Mouse (Mus musculus): ENCODE measurements around the gene Cln6. TPM values are rescaled to one million over a fixed set of nuclear protein-coding genes. Genes with fewer than 3 reads are reported as not detected.
"Not testable (repeated sequence)": the region's sequence is repeated elsewhere in the genome, so short reads cannot be mapped to it uniquely, and the experiment has no call there.

The Cln6 gene
- polyA plus RNA-seq, 1 experiment from 2014 or later = 19.6 TPM

DNA sequence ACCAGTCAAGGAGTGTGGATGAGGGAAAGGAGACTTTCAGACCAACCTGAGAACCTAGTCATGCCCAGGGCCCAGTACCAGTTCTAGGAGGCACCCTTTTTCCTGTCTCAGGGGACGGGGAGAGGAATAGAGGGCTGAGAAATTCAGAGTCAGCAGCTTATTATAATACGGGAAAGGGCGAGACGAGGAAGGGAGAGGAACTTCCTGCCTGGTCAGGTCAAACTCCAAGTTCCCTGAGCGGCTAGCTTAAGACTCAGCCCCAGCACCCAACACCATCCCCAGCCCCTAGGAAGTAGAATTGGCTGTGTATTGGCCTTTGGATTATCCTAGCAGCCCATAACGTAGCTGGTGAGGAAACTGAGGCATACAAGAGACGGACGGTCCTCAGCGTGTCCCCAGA is 18.6 kb downstream of the Cln6 start:
- H3K9ac ChIP-seq = no peak overlapping the region
- 73% methylated on average over 9 of the region's 9 CpGs for WGBS
- no peak overlapping the region for H3K4me2 ChIP-seq
- peaks cover 21% of the 10 kb centered on the region for H3K4me1 ChIP-seq (replicated peaks)
- H3K27me3 ChIP-seq (replicated peaks) = no peaks in the 10 kb centered on the region
- H3K36me3 ChIP-seq = peaks cover 2% of the 10 kb centered on the region; the same call in 1 of the 2 replicates
- H3K4me3 ChIP-seq = no peak overlapping the region
- ATAC-seq (ENCODE audit: insufficient number of reproducible peaks, low FRiP score) = no peak
- no peak overlapping the region for H3K27ac ChIP-seq (ENCODE audit: poor library complexity, severe bottlenecking)
- no peaks in the 10 kb centered on the region for H3K9me3 ChIP-seq (replicated peaks)

DNA sequence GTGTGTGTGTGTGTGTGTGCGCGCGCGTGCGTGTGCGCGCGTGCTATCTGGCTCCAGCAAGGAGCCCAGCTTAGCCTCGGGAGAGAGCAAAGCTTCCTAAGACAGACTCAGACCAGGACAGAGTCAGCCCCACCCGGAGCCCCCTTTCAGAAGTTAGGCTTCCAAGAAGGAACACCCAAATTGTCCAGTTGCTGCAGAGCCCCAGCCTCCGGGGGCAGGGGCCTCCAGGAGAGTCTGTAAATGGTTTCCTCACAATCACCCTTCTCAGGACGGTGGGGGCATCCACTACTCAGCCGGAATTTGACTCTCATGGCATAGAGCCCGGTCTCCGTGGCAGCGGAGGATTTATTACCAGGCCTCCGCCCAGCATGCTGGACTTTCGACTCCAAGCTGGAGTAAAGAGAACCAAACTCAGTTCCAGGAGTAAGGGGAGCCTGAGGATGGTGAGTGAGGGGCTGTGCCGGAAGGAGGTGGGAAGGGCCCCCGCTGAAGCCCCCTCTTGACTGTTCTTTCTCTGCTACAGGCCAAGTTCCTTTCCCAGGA is 19.2 kb downstream of the Cln6 start, which contains the start of gene Calml4:
Gene Calml4 (plus strand): TSS at position 362 of the 543 bp plus-strand sequence.
- Histone ChIP-seq H3K9ac (no peak within 1 kb of the TSS), H3K4me3 (no peak within 1 kb of the TSS), H3K4me1 (replicated peaks) (peaks cover 21% of the 10 kb centered on the region), H3K4me2 (no peak within 1 kb of the TSS), H3K9me3 (replicated peaks) (no peaks in the 10 kb centered on the region), H3K27me3 (replicated peaks) (no peaks in the 10 kb centered on the region), H3K36me3 (no peaks in the 10 kb centered on the region), H3K27ac (ENCODE audit: poor library complexity, severe bottlenecking) (0 out of 2 replicates have a peak within 1 kb of the TSS, but pooled peaks have one; percentile 9)
- 60% methylated on average over 20 of the region's 20 CpGs for WGBS
- ATAC-seq (ENCODE audit: insufficient number of reproducible peaks, low FRiP score) = no peak; the same call in 1 of the 2 replicates

DNA sequence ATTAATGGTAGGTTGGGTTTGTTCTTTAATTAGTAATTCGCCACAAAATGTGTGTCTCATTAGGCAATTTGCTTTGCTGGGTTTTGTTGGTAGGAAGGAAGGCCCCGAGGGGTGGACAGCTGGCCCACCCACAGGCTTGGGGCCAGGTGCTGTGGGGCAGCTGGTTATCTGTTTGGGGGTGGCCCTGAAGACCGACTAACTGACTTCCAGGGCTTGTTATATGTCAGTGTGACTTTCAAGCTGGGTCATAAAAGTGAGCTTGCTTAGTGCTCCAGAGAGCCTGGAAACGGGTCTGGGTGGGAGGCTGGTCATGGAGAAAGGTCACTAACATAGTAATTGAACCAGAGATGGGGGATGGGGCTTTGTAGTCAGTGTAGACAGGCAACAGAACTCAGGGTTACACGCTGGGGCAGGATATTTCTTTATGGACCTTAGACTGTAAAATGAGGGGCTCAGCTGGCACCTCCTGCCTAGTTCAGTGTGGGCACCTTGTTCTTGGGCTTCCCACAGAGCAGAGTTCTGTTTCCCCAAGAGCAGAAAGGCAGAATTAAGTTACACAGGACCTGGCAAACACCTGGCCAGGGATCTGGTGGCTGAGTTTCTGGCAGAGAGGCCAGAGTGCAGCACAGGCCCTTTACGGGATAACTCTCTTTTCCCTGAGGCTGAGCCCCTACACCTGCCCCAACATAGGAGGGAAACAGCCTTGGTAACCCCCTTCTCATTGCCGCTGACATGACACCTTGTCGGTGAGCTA is 19.9 kb downstream of the Cln6 start:
- Histone ChIP-seq H3K27me3 (replicated peaks) (no peaks in the 10 kb centered on the region), H3K9me3 (replicated peaks) (no peaks in the 10 kb centered on the region), H3K9ac (no peak overlapping the region), H3K36me3 (no peaks in the 10 kb centered on the region), H3K4me2 (no peak overlapping the region), H3K4me1 (replicated peaks) (peaks cover 21% of the 10 kb centered on the region), H3K27ac (ENCODE audit: poor library complexity, severe bottlenecking) (no peak overlapping the region), H3K4me3 (no peak overlapping the region)
- 59% methylated on average over 8 of the region's 8 CpGs for WGBS
- no peak for ATAC-seq (ENCODE audit: insufficient number of reproducible peaks, low FRiP score)

DNA sequence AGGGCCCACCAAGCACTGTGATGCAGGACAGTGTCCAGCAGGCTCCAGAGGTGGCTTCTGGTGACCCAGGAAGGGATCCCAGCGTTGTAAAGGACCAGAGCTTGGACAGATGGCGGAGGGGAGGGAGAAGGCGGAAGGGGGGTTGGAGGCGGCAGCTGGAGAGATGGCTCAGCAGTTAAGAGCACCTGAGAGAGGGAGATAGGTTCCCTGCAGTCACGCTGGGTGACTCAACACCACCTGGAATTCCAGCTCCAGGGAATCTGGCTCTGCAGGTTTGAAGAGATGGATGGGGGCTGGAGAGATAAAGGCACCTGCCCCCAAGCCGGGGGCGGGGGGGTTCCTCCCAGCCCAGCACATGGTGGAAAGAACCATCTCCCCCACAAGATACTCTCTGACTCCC is 21.5 kb downstream of the Cln6 start:
- ATAC-seq (ENCODE audit: insufficient number of reproducible peaks, low FRiP score); H3K9ac ChIP-seq; H3K36me3 ChIP-seq; H3K4me2 ChIP-seq; H3K9me3 ChIP-seq (replicated peaks); H3K27me3 ChIP-seq (replicated peaks); H3K4me3 ChIP-seq; H3K27ac ChIP-seq (ENCODE audit: poor library complexity, severe bottlenecking): not testable (repeated sequence)
- WGBS = 51% methylated on average over 7 of the region's 7 CpGs
- peaks cover 12% of the 10 kb centered on the region for H3K4me1 ChIP-seq (replicated peaks)

DNA sequence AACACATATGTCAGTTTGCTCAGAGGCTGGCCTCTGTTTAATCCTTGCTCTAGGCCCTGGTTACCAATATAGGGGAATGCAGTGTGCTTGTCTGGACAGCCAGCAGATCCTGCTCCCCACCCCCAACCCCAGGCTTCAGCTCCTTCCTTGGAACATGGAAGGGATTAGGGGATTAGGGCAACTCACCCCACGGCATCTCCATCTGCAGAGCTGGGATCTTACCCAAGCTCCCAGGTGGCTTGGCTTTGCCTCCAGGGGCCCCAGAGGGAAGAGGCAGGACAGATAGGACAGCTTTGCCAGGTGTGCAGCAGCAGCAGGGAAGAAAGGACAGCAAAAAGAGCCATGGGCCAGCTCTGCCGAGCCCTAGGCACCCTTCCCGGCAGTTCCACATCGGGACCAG is 22.3 kb downstream of the Cln6 start:
- Histone ChIP-seq H3K27me3 (replicated peaks) (no peaks in the 10 kb centered on the region), H3K4me3 (no peak overlapping the region), H3K9ac (no peak overlapping the region), H3K27ac (ENCODE audit: poor library complexity, severe bottlenecking) (no peak overlapping the region), H3K36me3 (no peaks in the 10 kb centered on the region), H3K4me2 (no peak overlapping the region), H3K9me3 (replicated peaks) (no peaks in the 10 kb centered on the region), H3K4me1 (replicated peaks) (peaks cover 12% of the 10 kb centered on the region)
- WGBS = 64% methylated on average over 4 of the region's 4 CpGs
- ATAC-seq (ENCODE audit: insufficient number of reproducible peaks, low FRiP score) = no peak

DNA sequence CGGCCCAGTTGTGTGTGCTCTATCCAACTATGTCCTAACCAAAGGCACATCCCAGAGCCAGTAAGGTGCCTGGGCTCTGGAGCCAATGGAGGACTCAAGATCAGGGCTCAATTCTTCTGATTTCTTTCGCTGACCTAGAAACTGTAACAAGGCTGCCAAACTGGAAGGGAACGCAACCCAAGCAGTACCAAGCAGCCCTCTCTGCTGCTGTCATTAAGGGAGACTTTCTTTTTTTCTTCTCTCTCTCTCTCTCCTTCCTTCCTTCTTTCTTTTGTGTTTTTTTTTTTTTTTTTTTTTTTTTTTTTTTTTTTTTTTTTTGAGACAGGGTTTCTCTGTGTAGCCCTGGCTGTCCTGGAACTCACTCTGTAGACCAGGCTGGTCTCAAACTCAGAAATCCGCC is 30.7 kb downstream of the Cln6 start:
- not testable (repeated sequence) for ATAC-seq (ENCODE audit: insufficient number of reproducible peaks, low FRiP score)

DNA sequence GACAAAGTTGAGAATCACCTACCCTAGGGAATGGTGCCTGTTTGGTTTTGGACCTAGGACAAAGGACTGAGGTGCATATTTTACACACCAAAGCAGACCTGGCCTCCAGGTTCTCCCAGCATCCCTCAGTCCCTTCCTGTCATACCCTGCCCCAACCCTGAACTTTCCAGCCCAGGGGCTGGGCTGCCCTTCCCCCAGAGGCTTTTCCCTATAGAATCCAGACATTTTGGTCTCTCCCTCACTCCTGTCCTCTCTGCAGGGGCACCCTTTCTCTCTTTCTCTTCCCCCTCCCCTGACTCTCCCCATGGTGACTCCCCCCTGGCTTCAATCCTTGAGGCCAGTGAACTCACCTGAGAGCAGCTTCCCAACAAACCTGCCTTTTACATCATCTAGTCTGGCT is 32.1 kb downstream of the Cln6 start:
- no peak overlapping the region for H3K9ac ChIP-seq
- H3K4me2 ChIP-seq = no peak overlapping the region
- no peak for ATAC-seq (ENCODE audit: insufficient number of reproducible peaks, low FRiP score)
- no peaks in the 10 kb centered on the region for H3K36me3 ChIP-seq
- no peaks in the 10 kb centered on the region for H3K4me1 ChIP-seq (replicated peaks)
- no peak overlapping the region for H3K27ac ChIP-seq (ENCODE audit: poor library complexity, severe bottlenecking)
- no peak overlapping the region for H3K4me3 ChIP-seq
- no peaks in the 10 kb centered on the region for H3K27me3 ChIP-seq (replicated peaks)
- no peaks in the 10 kb centered on the region for H3K9me3 ChIP-seq (replicated peaks)

More for the DNA sequence above, 30.7 kb downstream of the Cln6 start:
- H3K4me2 ChIP-seq; H3K9me3 ChIP-seq (replicated peaks); H3K9ac ChIP-seq; H3K27me3 ChIP-seq (replicated peaks); H3K36me3 ChIP-seq; H3K4me1 ChIP-seq (replicated peaks); H3K27ac ChIP-seq (ENCODE audit: poor library complexity, severe bottlenecking); H3K4me3 ChIP-seq: not testable (repeated sequence)
- WGBS = 81% methylated on average over 4 of the region's 4 CpGs

DNA sequence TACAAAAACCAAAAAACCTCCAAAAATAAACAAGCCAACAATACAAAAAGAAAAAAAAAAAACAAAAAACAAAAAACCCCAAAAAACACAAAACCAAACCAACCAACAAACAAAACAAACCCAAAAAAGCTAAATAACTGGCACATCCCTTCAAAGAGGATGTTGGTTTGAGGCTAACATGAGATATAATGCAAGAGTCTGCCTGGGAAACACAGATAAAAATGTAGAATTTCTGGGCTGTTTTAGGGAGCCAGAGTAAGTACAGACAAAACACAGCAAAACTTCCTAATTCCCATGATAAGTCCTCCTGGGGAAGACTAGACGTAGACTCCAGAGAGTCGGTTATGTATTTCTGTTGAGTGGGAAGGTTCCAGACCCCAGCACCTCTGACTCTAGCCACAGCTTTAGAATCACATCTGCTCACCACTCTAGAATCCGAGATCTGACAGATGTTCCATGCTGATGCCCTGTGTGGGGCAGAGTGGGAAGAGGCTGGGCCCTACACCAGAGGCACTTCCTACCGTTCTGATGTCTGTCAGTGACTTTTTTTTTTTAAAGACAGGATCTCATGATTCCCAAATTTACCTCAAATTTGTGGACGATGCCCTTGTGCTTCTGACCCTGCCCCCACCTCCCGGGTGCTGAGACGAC is 38.5 kb downstream of the Cln6 start:
- ATAC-seq (ENCODE audit: insufficient number of reproducible peaks, low FRiP score) = no peak
- 73% methylated on average over 7 of the region's 7 CpGs for WGBS

DNA sequence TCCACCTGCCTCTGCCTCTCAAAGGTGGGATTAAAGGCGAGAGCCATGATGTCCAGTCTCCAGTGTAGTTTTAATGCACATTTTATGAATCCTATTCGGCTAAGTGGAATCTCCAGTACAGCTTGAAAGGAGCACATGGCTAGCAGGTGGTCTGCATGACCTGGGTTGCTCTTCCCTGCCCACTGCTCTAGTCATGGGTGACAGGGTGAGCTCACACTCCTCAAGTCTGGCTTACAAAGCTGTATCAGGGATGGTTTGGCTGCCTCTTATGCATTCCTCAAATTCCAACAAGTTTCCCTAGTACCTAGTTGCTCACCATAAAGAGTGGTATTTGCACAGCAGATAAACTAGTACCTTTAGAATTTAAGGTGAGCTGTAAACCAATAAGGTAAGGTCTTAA is 39.2 kb downstream of the Cln6 start:
- H3K36me3 ChIP-seq = peaks cover 20% of the 10 kb centered on the region
- WGBS = 71% methylated on average over 2 of the region's 2 CpGs

More for the DNA sequence above, 38.5 kb downstream of the Cln6 start:
- Histone ChIP-seq H3K36me3 (peaks cover 14% of the 10 kb centered on the region), H3K9ac (no peak overlapping the region), H3K4me1 (replicated peaks) (peaks cover 16% of the 10 kb centered on the region), H3K27me3 (replicated peaks) (no peaks in the 10 kb centered on the region), H3K4me2 (no peak overlapping the region), H3K9me3 (replicated peaks) (no peaks in the 10 kb centered on the region), H3K4me3 (no peak overlapping the region), H3K27ac (ENCODE audit: poor library complexity, severe bottlenecking) (no peak overlapping the region)

DNA sequence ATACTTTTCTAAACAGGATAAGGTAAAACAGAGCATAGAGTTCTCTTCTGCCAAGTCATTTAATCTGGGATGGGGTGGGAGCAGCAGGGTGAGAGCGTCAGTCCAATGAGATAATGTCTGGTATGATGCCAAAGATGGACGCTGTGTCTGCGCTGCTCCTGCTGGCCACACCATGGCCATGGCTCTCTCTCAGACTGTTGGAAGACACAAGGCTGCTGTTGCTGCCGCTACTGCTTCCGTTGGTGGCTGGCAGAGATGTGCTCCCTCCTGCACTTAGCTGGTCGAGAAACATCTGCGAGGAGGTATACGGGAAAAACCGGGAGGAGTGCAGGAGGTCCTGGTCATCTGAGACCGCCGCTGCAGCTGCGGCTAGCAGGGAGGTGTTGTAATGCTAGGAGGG is 43.3 kb downstream of the Cln6 start:
- no peaks in the 10 kb centered on the region for H3K9me3 ChIP-seq (replicated peaks)
- ATAC-seq (ENCODE audit: insufficient number of reproducible peaks, low FRiP score) = 0 out of 2 replicates have a peak, but pooled peaks have one; percentile 45
- H3K4me2 ChIP-seq = no peak overlapping the region
- no peaks in the 10 kb centered on the region for H3K27me3 ChIP-seq (replicated peaks)
- peaks cover 49% of the 10 kb centered on the region for H3K36me3 ChIP-seq
- H3K4me3 ChIP-seq = no peak overlapping the region
- WGBS = 55% methylated on average over 12 of the region's 12 CpGs
- H3K9ac ChIP-seq = no peak overlapping the region
- H3K27ac ChIP-seq (ENCODE audit: poor library complexity, severe bottlenecking) = no peak overlapping the region
- peaks cover 17% of the 10 kb centered on the region for H3K4me1 ChIP-seq (replicated peaks)

More for the DNA sequence above, 39.2 kb downstream of the Cln6 start:
- no peak; the same call in 1 of the 2 replicates for ATAC-seq (ENCODE audit: insufficient number of reproducible peaks, low FRiP score)
- no peaks in the 10 kb centered on the region for H3K9me3 ChIP-seq (replicated peaks)
- no peak overlapping the region for H3K9ac ChIP-seq
- H3K4me3 ChIP-seq = no peak overlapping the region
- no peaks in the 10 kb centered on the region for H3K27me3 ChIP-seq (replicated peaks)
- no peak overlapping the region for H3K4me2 ChIP-seq
- peaks cover 17% of the 10 kb centered on the region for H3K4me1 ChIP-seq (replicated peaks)
- H3K27ac ChIP-seq (ENCODE audit: poor library complexity, severe bottlenecking) = no peak overlapping the region

DNA sequence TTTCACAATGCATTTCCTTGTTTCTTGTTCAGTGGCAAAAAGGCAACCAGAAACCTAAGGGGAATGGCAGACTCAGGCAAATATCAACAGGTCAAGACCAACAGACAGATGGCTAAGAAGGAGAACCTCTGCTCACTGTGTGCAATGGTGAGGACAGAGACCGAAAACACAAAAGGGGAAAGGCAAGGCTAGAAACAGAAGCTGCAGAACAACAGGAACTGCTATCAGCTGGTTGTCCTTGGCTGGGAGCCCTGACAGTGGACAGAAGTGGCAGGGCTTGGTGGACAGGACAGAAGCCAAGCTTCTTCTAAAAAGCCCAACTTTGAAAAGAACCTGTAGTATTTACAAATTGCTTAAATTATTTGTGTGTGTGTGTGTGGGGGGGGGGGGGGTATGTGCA is 55.9 kb downstream of the Cln6 start:
- Histone ChIP-seq H3K4me3 (no peak overlapping the region), H3K36me3 (peaks cover 63% of the 10 kb centered on the region), H3K9me3 (replicated peaks) (0 out of 2 replicates have a peak, but pooled peaks cover 6% of the 10 kb centered on the region), H3K9ac (no peak overlapping the region), H3K4me1 (replicated peaks) (peaks cover 9% of the 10 kb centered on the region), H3K27ac (ENCODE audit: poor library complexity, severe bottlenecking) (no peak overlapping the region), H3K4me2 (no peak overlapping the region), H3K27me3 (replicated peaks) (no peaks in the 10 kb centered on the region)
- no peak for ATAC-seq (ENCODE audit: insufficient number of reproducible peaks, low FRiP score)
- 43% methylated on average over 1 of the region's 1 CpGs for WGBS
